ENCODE assay signal across 12 mouse cellular contexts in genomic region chr6:36955293-36955692, GRCm38 (mm10).
DNase-seq lines count a peak whose midpoint lies in the region; ATAC-seq and TF ChIP-seq lines count a peak whose summit lies in the region.
"Had no signal": no experiment of that assay in that cellular context is flagged by ENCODE, and none has a peak within 500 bp of the region (broad histone marks: within the 10 kb centered on the region; RNA-seq: fewer than 3 reads in every experiment).

No protein-coding gene starts in this region.

- H3K9ac ChIP-seq in heart, postnatal 0 days (replicated peaks; ENCODE audit: low read depth, low read length), result no peak overlapping the region
- H3K9ac ChIP-seq in neural tube, embryonic 15.5 days (replicated peaks), result no peak overlapping the region
- H3K9ac ChIP-seq: midbrain, embryonic 12.5 days had no signal

- no peak for TF ChIP-seq EP300 in heart, postnatal 0 days (IDR thresholded peaks at IDR 0.05; ENCODE audit: low read depth)

- no peaks in the 10 kb centered on the region for H3K27me3 ChIP-seq in heart, postnatal 0 days (ENCODE audit: control insufficient read depth, insufficient read depth, low read length)
- H3K27me3 ChIP-seq in neural tube, embryonic 15.5 days (replicated peaks), result no peaks in the 10 kb centered on the region
- H3K27me3 ChIP-seq: midbrain, embryonic 12.5 days had no signal

- no peaks in the 10 kb centered on the region for H3K36me3 ChIP-seq in heart, postnatal 0 days (replicated peaks; ENCODE audit: control insufficient read depth, insufficient read depth, low read length)
- no peaks in the 10 kb centered on the region for H3K36me3 ChIP-seq in neural tube, embryonic 15.5 days
- H3K36me3 ChIP-seq: midbrain, embryonic 12.5 days had no signal

- no peaks in the 10 kb centered on the region for H3K9me3 ChIP-seq in heart, postnatal 0 days (replicated peaks; ENCODE audit: control insufficient read depth, low read length)
- H3K9me3 ChIP-seq in neural tube, embryonic 15.5 days (replicated peaks), result no peaks in the 10 kb centered on the region; the same call in 1 of the 2 replicates
- H3K9me3 ChIP-seq: midbrain, embryonic 12.5 days had no signal

- intact Hi-C loops in heart, postnatal 14 days (cut with DNase I), result no loop called here
- intact Hi-C loops in gastrocnemius, postnatal 14 days (cut with DNase I; ENCODE audit: low total_unique reads), result no loop called here

- no peak for ATAC-seq in heart, postnatal 0 days (ENCODE audit: insufficient read depth, low read depth)
- 0 out of 2 replicates have a peak, but pooled peaks have one; percentile 28 for ATAC-seq in neural tube, embryonic 15.5 days (ENCODE audit: low FRiP score)
- no peak for ATAC-seq in cerebellum, adult (ENCODE audit: insufficient number of reproducible peaks, low FRiP score, low TSS enrichment)

- H3K27ac ChIP-seq in heart, postnatal 0 days (ENCODE audit: low read depth), result no peak overlapping the region
- H3K27ac ChIP-seq in neural tube, embryonic 15.5 days (replicated peaks), result no peak overlapping the region
- H3K27ac ChIP-seq: midbrain, embryonic 12.5 days had no signal

- no peaks in the 10 kb centered on the region for H3K4me1 ChIP-seq in heart, postnatal 0 days (ENCODE audit: control insufficient read depth, insufficient read depth)
- H3K4me1 ChIP-seq in neural tube, embryonic 15.5 days, result no peaks in the 10 kb centered on the region
- H3K4me1 ChIP-seq: midbrain, embryonic 12.5 days had no signal

- peak; percentile 25 for DNase-seq in heart, postnatal 0 days (ENCODE audit: low spot score)
- no peak for DNase-seq in heart, postnatal 14 days
- DNase-seq in neural tube, embryonic 10.5 days (ENCODE audit: extremely low spot score, low spot score), result no peak
- peak; percentile 12 for DNase-seq in embryo, embryonic 9.5 days (ENCODE audit: extremely low spot score)
- no peak for DNase-seq in gastrocnemius, postnatal 14 days
- DNase-seq in thymus, postnatal 0 days (ENCODE audit: low spot score), result no peak
- DNase-seq: kidney, postnatal 10 days; left cerebral cortex, postnatal 4 days; thymus, postnatal 25 days had no signal

- H3K4me3 ChIP-seq in heart, postnatal 0 days (ENCODE audit: low read depth, low read length), result no peak overlapping the region
- no peak overlapping the region for H3K4me3 ChIP-seq in neural tube, embryonic 15.5 days (replicated peaks)
- H3K4me3 ChIP-seq: midbrain, embryonic 12.5 days had no signal

- no peak overlapping the region for H3K4me2 ChIP-seq in heart, postnatal 0 days (ENCODE audit: low read depth, low read length)
- H3K4me2 ChIP-seq in neural tube, embryonic 15.5 days, result no peak overlapping the region
- H3K4me2 ChIP-seq: midbrain, embryonic 12.5 days had no signal

- 93% methylated on average over 4 of the region's 4 CpGs for WGBS in heart, postnatal 0 days
- 92% methylated on average over 4 of the region's 4 CpGs for WGBS in neural tube, embryonic 15.5 days

- TF ChIP-seq CTCF in heart, postnatal 0 days (IDR thresholded peaks at IDR 0.05; ENCODE audit: low read depth), result peak; percentile 38

Comparison
In these comparisons a context has a peak if more than half of its experiments do, and no peak if none do; other contexts are left out.
1. DNase-seq: peak in heart, postnatal 0 days (single experiment) and embryo, embryonic 9.5 days (single experiment); none in heart, postnatal 14 days (0 of 2), neural tube, embryonic 10.5 days (single experiment), gastrocnemius, postnatal 14 days (single experiment) and thymus, postnatal 0 days (single experiment).